Mouse (Mus musculus) bone marrow macrophage, adult 2 months (primary cell): ENCODE results near the gene Col4a6.

ENCODE experiments used
- CTCF ChIP-seq: IDR thresholded peaks from 2 replicates; pipeline ENCODE4 v1.5.1; 2012; ENCODE audit warnings: low read depth, mild to moderate bottlenecking, low read length, moderate library complexity
- POLR2A ChIP-seq: IDR thresholded peaks from 2 replicates; pipeline ENCODE4 v1.6.1; 2012; ENCODE audit warnings: mild to moderate bottlenecking, low read depth, low read length, borderline replicate concordance

- TF ChIP-seq CTCF = no peak
- TF ChIP-seq POLR2A = no peak
These were observed 197.5 kb downstream of the Col4a6 start for GRCm38 (mm10) chrX:141276397-141276796.
